13 mouse cellular contexts compared by ENCODE assay signal in genomic region chr7:117310586-117311200, GRCm38 (mm10).
DNase-seq lines count a peak whose midpoint lies in the region; ATAC-seq and TF ChIP-seq lines count a peak whose summit lies in the region.
"Had no signal": no experiment of that assay in that cellular context is flagged by ENCODE, and none has a peak within 500 bp of the region (broad histone marks: within the 10 kb centered on the region; RNA-seq: fewer than 3 reads in every experiment).

No protein-coding gene starts in this region.

- no peak overlapping the region for H3K4me2 ChIP-seq in intestine, postnatal 0 days (replicated peaks; ENCODE audit: low read depth)
- no peak overlapping the region for H3K4me2 ChIP-seq in hindbrain, embryonic 12.5 days (replicated peaks)
- H3K4me2 ChIP-seq: embryonic facial prominence, embryonic 15.5 days; hindbrain, embryonic 13.5 days had no signal

- 88% methylated on average over 2 of the region's 2 CpGs for WGBS in intestine, postnatal 0 days
- 85% methylated on average over 2 of the region's 2 CpGs for WGBS in hindbrain, embryonic 12.5 days

- no peak overlapping the region for H3K4me3 ChIP-seq in intestine, postnatal 0 days (ENCODE audit: low read depth, low read length)
- no peak overlapping the region for H3K4me3 ChIP-seq in hindbrain, embryonic 12.5 days
- H3K4me3 ChIP-seq: embryonic facial prominence, embryonic 15.5 days; hindbrain, embryonic 13.5 days; limb, embryonic 10.5 days had no signal

- no peaks in the 10 kb centered on the region for H3K4me1 ChIP-seq in intestine, postnatal 0 days (replicated peaks; ENCODE audit: control insufficient read depth, insufficient read depth, low read length)
- no peaks in the 10 kb centered on the region for H3K4me1 ChIP-seq in hindbrain, embryonic 12.5 days
- H3K4me1 ChIP-seq: embryonic facial prominence, embryonic 15.5 days; hindbrain, embryonic 13.5 days; limb, embryonic 10.5 days had no signal

- TF ChIP-seq CTCF in intestine, postnatal 0 days (IDR thresholded peaks at IDR 0.05; ENCODE audit: low read depth): no peak

- H3K27me3 ChIP-seq in intestine, postnatal 0 days (replicated peaks; ENCODE audit: control insufficient read depth, insufficient read depth, low read length): no peaks in the 10 kb centered on the region
- H3K27me3 ChIP-seq in hindbrain, embryonic 12.5 days: no peaks in the 10 kb centered on the region
- H3K27me3 ChIP-seq: embryonic facial prominence, embryonic 15.5 days; hindbrain, embryonic 13.5 days had no signal

- ATAC-seq in intestine, postnatal 0 days: no peak
- no peak for ATAC-seq in hindbrain, embryonic 12.5 days (ENCODE audit: low FRiP score)

- no peak overlapping the region for H3K9ac ChIP-seq in intestine, postnatal 0 days (ENCODE audit: low read depth, low read length)
- no peak overlapping the region for H3K9ac ChIP-seq in hindbrain, embryonic 12.5 days
- H3K9ac ChIP-seq: embryonic facial prominence, embryonic 15.5 days; hindbrain, embryonic 13.5 days had no signal

- H3K36me3 ChIP-seq in intestine, postnatal 0 days (ENCODE audit: control insufficient read depth, insufficient read depth): no peaks in the 10 kb centered on the region
- H3K36me3 ChIP-seq in hindbrain, embryonic 12.5 days: no peaks in the 10 kb centered on the region
- H3K36me3 ChIP-seq: embryonic facial prominence, embryonic 15.5 days; hindbrain, embryonic 13.5 days; limb, embryonic 10.5 days had no signal

- DNase-seq in embryo, embryonic 11 days: peak; percentile 5
- no peak for DNase-seq in embryo, embryonic 9.5 days (ENCODE audit: extremely low spot score)
- peak; percentile 33 for DNase-seq in urinary bladder, postnatal 14 days (ENCODE audit: low spot score)
- DNase-seq in urinary bladder, postnatal 10 days (ENCODE audit: low spot score): no peak
- peak; percentile 59 for DNase-seq in gastrocnemius, postnatal 25 days
- no peak for DNase-seq in frontal cortex, postnatal 10 days (ENCODE audit: low spot score in 2 of 2)
- DNase-seq: cerebellum, adult 9-10 months; kidney, adult 2 months had no signal

- H3K27ac ChIP-seq in intestine, postnatal 0 days (ENCODE audit: low read depth, low read length): no peak overlapping the region
- H3K27ac ChIP-seq in hindbrain, embryonic 12.5 days: no peak overlapping the region
- H3K27ac ChIP-seq: embryonic facial prominence, embryonic 15.5 days; hindbrain, embryonic 13.5 days; limb, embryonic 10.5 days had no signal

- H3K9me3 ChIP-seq in intestine, postnatal 0 days (ENCODE audit: control insufficient read depth): no peaks in the 10 kb centered on the region
- H3K9me3 ChIP-seq in hindbrain, embryonic 12.5 days (replicated peaks): no peaks in the 10 kb centered on the region
- H3K9me3 ChIP-seq: embryonic facial prominence, embryonic 15.5 days; hindbrain, embryonic 13.5 days; limb, embryonic 10.5 days had no signal

Comparison
In these comparisons a context has a peak if more than half of its experiments do, and no peak if none do; other contexts are left out.
1. DNase-seq: peak in embryo, embryonic 11 days (single experiment), urinary bladder, postnatal 14 days (single experiment) and gastrocnemius, postnatal 25 days (single experiment); none in embryo, embryonic 9.5 days (single experiment), urinary bladder, postnatal 10 days (single experiment) and frontal cortex, postnatal 10 days (0 of 2).